Mouse (Mus musculus): ENCODE measurements around the gene Olfr1221. TPM values are rescaled to one million over a fixed set of nuclear protein-coding genes. Genes with fewer than 3 reads are reported as not detected.

Gene Olfr1221
- not detected for polyA plus RNA-seq (2014; fragmentation: Illumina TruSeq; extraction: RNeasy Lipid Tissue Mini Kit (QIAGEN cat#74804); ENCODE audit: low read depth, low replicate concordance)

GRCm38 (mm10) chr2:89117183-89117582 is at the start of gene Olfr1221:
TSS of gene Olfr1221 (minus strand) at chr2:89117283.

GRCm38 (mm10) chr2:89163991-89164390 is 46.9 kb upstream of the Olfr1221 start, which contains the start of gene Olfr1224-ps1:
TSS of gene Olfr1224-ps1 (minus strand) at chr2:89164091.

GRCm38 (mm10) chr2:89151460-89151859 is 34.4 kb upstream of the Olfr1221 start, which contains the start of gene Olfr1223:
TSS of gene Olfr1223 (minus strand) at chr2:89151560.

GRCm38 (mm10) chr2:89132954-89133353 is 15.9 kb upstream of the Olfr1221 start, which contains the start of gene Olfr1222:
TSS of gene Olfr1222 (minus strand) at chr2:89133054.

GRCm38 (mm10) chr2:89106735-89107134 is 10.3 kb downstream of the Olfr1221 start, which contains the start of gene Olfr1220:
TSS of gene Olfr1220 (minus strand) at chr2:89106835.

GRCm38 (mm10) chr2:89083413-89083812 is 33.7 kb downstream of the Olfr1221 start, which contains the start of gene Olfr1219:
TSS of gene Olfr1219 (minus strand) at chr2:89083513.

GRCm38 (mm10) chr2:89061087-89061486 is 56.0 kb downstream of the Olfr1221 start, which contains the start of gene Olfr1218:
TSS of gene Olfr1218 (minus strand) at chr2:89061187.

Other genes starting within 250 kb of the Olfr1221 start
- not detected for gene Olfr1208, start 215.0 kb downstream of the Olfr1221 start, polyA plus RNA-seq (2014; fragmentation: Illumina TruSeq; extraction: RNeasy Lipid Tissue Mini Kit (QIAGEN cat#74804); ENCODE audit: low read depth, low replicate concordance)
- not detected for gene Olfr1209, start 202.1 kb downstream of the Olfr1221 start, polyA plus RNA-seq (2014; fragmentation: Illumina TruSeq; extraction: RNeasy Lipid Tissue Mini Kit (QIAGEN cat#74804); ENCODE audit: low read depth, low replicate concordance)
- gene Olfr1211, start 179.2 kb downstream of the Olfr1221 start, polyA plus RNA-seq (2014; fragmentation: Illumina TruSeq; extraction: RNeasy Lipid Tissue Mini Kit (QIAGEN cat#74804); ENCODE audit: low read depth, low replicate concordance): not detected
- gene Olfr1212, start 163.3 kb downstream of the Olfr1221 start, polyA plus RNA-seq (2014; fragmentation: Illumina TruSeq; extraction: RNeasy Lipid Tissue Mini Kit (QIAGEN cat#74804); ENCODE audit: low read depth, low replicate concordance): not detected
- not detected for gene Gm13762, start 137.0 kb downstream of the Olfr1221 start, polyA plus RNA-seq (2014; fragmentation: Illumina TruSeq; extraction: RNeasy Lipid Tissue Mini Kit (QIAGEN cat#74804); ENCODE audit: low read depth, low replicate concordance)
- gene Olfr1214, start 124.6 kb downstream of the Olfr1221 start, polyA plus RNA-seq (2014; fragmentation: Illumina TruSeq; extraction: RNeasy Lipid Tissue Mini Kit (QIAGEN cat#74804); ENCODE audit: low read depth, low replicate concordance): not detected
- not detected for gene Olfr1215, start 110.3 kb downstream of the Olfr1221 start, polyA plus RNA-seq (2014; fragmentation: Illumina TruSeq; extraction: RNeasy Lipid Tissue Mini Kit (QIAGEN cat#74804); ENCODE audit: low read depth, low replicate concordance)
- gene Olfr1216, start 98.9 kb downstream of the Olfr1221 start, polyA plus RNA-seq (2014; fragmentation: Illumina TruSeq; extraction: RNeasy Lipid Tissue Mini Kit (QIAGEN cat#74804); ENCODE audit: low read depth, low replicate concordance): not detected
- not detected for gene Olfr1217, start 85.2 kb downstream of the Olfr1221 start, polyA plus RNA-seq (2014; fragmentation: Illumina TruSeq; extraction: RNeasy Lipid Tissue Mini Kit (QIAGEN cat#74804); ENCODE audit: low read depth, low replicate concordance)
- not detected for gene Olfr1218, start 56.1 kb downstream of the Olfr1221 start, polyA plus RNA-seq (2014; fragmentation: Illumina TruSeq; extraction: RNeasy Lipid Tissue Mini Kit (QIAGEN cat#74804); ENCODE audit: low read depth, low replicate concordance)
- gene Olfr1219, start 33.8 kb downstream of the Olfr1221 start, polyA plus RNA-seq (2014; fragmentation: Illumina TruSeq; extraction: RNeasy Lipid Tissue Mini Kit (QIAGEN cat#74804); ENCODE audit: low read depth, low replicate concordance): not detected
- gene Olfr1220, start 10.4 kb downstream of the Olfr1221 start, polyA plus RNA-seq (2014; fragmentation: Illumina TruSeq; extraction: RNeasy Lipid Tissue Mini Kit (QIAGEN cat#74804); ENCODE audit: low read depth, low replicate concordance): not detected
- not detected for gene Olfr1222, start 15.8 kb upstream of the Olfr1221 start, polyA plus RNA-seq (2014; fragmentation: Illumina TruSeq; extraction: RNeasy Lipid Tissue Mini Kit (QIAGEN cat#74804); ENCODE audit: low read depth, low replicate concordance)
- not detected for gene Olfr1223, start 34.3 kb upstream of the Olfr1221 start, polyA plus RNA-seq (2014; fragmentation: Illumina TruSeq; extraction: RNeasy Lipid Tissue Mini Kit (QIAGEN cat#74804); ENCODE audit: low read depth, low replicate concordance)
- gene Olfr1224-ps1, start 46.8 kb upstream of the Olfr1221 start, polyA plus RNA-seq (2014; fragmentation: Illumina TruSeq; extraction: RNeasy Lipid Tissue Mini Kit (QIAGEN cat#74804); ENCODE audit: low read depth, low replicate concordance): not detected
- not detected for gene Olfr1225, start 57.4 kb upstream of the Olfr1221 start, polyA plus RNA-seq (2014; fragmentation: Illumina TruSeq; extraction: RNeasy Lipid Tissue Mini Kit (QIAGEN cat#74804); ENCODE audit: low read depth, low replicate concordance)
- gene Olfr1226, start 82.8 kb upstream of the Olfr1221 start, polyA plus RNA-seq (2014; fragmentation: Illumina TruSeq; extraction: RNeasy Lipid Tissue Mini Kit (QIAGEN cat#74804); ENCODE audit: low read depth, low replicate concordance): not detected
- gene Olfr1228, start 136.8 kb upstream of the Olfr1221 start, polyA plus RNA-seq (2014; fragmentation: Illumina TruSeq; extraction: RNeasy Lipid Tissue Mini Kit (QIAGEN cat#74804); ENCODE audit: low read depth, low replicate concordance): not detected
- not detected for gene Olfr1229, start 170.7 kb upstream of the Olfr1221 start, polyA plus RNA-seq (2014; fragmentation: Illumina TruSeq; extraction: RNeasy Lipid Tissue Mini Kit (QIAGEN cat#74804); ENCODE audit: low read depth, low replicate concordance)
- gene Olfr1230, start 180.0 kb upstream of the Olfr1221 start, polyA plus RNA-seq (2014; fragmentation: Illumina TruSeq; extraction: RNeasy Lipid Tissue Mini Kit (QIAGEN cat#74804); ENCODE audit: low read depth, low replicate concordance): not detected
- gene Olfr1231, start 189.8 kb upstream of the Olfr1221 start, polyA plus RNA-seq (2014; fragmentation: Illumina TruSeq; extraction: RNeasy Lipid Tissue Mini Kit (QIAGEN cat#74804); ENCODE audit: low read depth, low replicate concordance): not detected
- not detected for gene Olfr1232, start 212.4 kb upstream of the Olfr1221 start, polyA plus RNA-seq (2014; fragmentation: Illumina TruSeq; extraction: RNeasy Lipid Tissue Mini Kit (QIAGEN cat#74804); ENCODE audit: low read depth, low replicate concordance)
- gene Olfr1233, start 225.1 kb upstream of the Olfr1221 start, polyA plus RNA-seq (2014; fragmentation: Illumina TruSeq; extraction: RNeasy Lipid Tissue Mini Kit (QIAGEN cat#74804); ENCODE audit: low read depth, low replicate concordance): not detected
- not detected for gene Olfr1234, start 247.6 kb upstream of the Olfr1221 start, polyA plus RNA-seq (2014; fragmentation: Illumina TruSeq; extraction: RNeasy Lipid Tissue Mini Kit (QIAGEN cat#74804); ENCODE audit: low read depth, low replicate concordance)